Mouse (Mus musculus) embryonic facial prominence, embryonic 11.5 days (tissue): ENCODE data around the gene Hfm1. TPM values are rescaled to one million over a fixed set of nuclear protein-coding genes. Genes with fewer than 3 reads are reported as not detected.

Experiments used
- ATAC-seq: fragments of 200-750 bp; cut with Nextera tagmentation; replicated peaks from 2 replicates; pipeline ENCODE4 v1.8.0; 2017; ENCODE audit warnings: low read depth; ENCODE audit not compliant: insufficient number of reproducible peaks, low FRiP score, low TSS enrichment
- DNase-seq: peaks from one replicate; pipeline ENCODE4 v3.0.0-alpha.2; 2015; ENCODE audit warnings: low spot score
- H3K27ac ChIP-seq: fragments of 300-500 bp; sonication (generic); replicated peaks from 2 replicates; pipeline ENCODE4 v1.5.1; 2014; ENCODE audit warnings: mild to moderate bottlenecking, low read depth, low read length, control low read depth
- H3K27me3 ChIP-seq: fragments of 300-500 bp; sonication (generic); 2 replicates; pipeline ENCODE4 v1.6.1; 2014; ENCODE audit warnings: mild to moderate bottlenecking, low read length, moderate library complexity, mixed read lengths; ENCODE audit not compliant: control insufficient read depth, insufficient read depth
- H3K36me3 ChIP-seq: fragments of 300-500 bp; sonication (generic); replicated peaks from 2 replicates; pipeline ENCODE4 v1.6.1; 2014; ENCODE audit warnings: low read depth, mild to moderate bottlenecking, low read length, moderate library complexity, mixed read lengths; ENCODE audit not compliant: control insufficient read depth, insufficient read depth
- H3K4me1 ChIP-seq: fragments of 300-500 bp; sonication (generic); 2 replicates; pipeline ENCODE4 v1.6.1; 2014; ENCODE audit warnings: low read length, mixed read lengths; ENCODE audit not compliant: control insufficient read depth, insufficient read depth
- H3K4me2 ChIP-seq: fragments of 300-500 bp; sonication (generic); 2 replicates; pipeline ENCODE4 v1.6.1; 2014; ENCODE audit warnings: low read depth, mild to moderate bottlenecking, control low read depth, low read length, moderate library complexity
- H3K4me3 ChIP-seq: fragments of 300-500 bp; sonication (generic); 2 replicates; pipeline ENCODE4 v1.5.1; 2014; ENCODE audit warnings: low read depth, low read length, control low read depth
- H3K9ac ChIP-seq: fragments of 300-500 bp; sonication (generic); replicated peaks from 2 replicates; pipeline ENCODE4 v1.6.1; 2014; ENCODE audit warnings: mild to moderate bottlenecking, control low read depth, low read length
- H3K9me3 ChIP-seq: fragments of 300-500 bp; sonication (generic); replicated peaks from 2 replicates; pipeline ENCODE4 v1.6.1; 2016; ENCODE audit warnings: mild to moderate bottlenecking, low read length, inconsistent platforms, mixed read lengths; ENCODE audit not compliant: control insufficient read depth
- WGBS: fragments of 180-500 bp; shearing (Covaris S2); extraction: QIAGEN DNeasy Blood & Tissue Kit; methylation state at CpG from one replicate; pipeline ENCODE4 v1.1.7; 2014; 5-methylcytosine and 5-hydroxymethylcytosine counted together
- polyA plus RNA-seq: library from polyadenylated mRNA; unstranded; fragments of >200 nt; fragmentation: Nextera tagmentation; extraction: Ambion mirVana; gene quantifications from 2 replicates; pipeline ENCODE4 v1.2.1, GENCODE M21; 2014

Gene Hfm1
- 4.1 and 5.1 TPM in 2 replicates for polyA plus RNA-seq

DNA sequence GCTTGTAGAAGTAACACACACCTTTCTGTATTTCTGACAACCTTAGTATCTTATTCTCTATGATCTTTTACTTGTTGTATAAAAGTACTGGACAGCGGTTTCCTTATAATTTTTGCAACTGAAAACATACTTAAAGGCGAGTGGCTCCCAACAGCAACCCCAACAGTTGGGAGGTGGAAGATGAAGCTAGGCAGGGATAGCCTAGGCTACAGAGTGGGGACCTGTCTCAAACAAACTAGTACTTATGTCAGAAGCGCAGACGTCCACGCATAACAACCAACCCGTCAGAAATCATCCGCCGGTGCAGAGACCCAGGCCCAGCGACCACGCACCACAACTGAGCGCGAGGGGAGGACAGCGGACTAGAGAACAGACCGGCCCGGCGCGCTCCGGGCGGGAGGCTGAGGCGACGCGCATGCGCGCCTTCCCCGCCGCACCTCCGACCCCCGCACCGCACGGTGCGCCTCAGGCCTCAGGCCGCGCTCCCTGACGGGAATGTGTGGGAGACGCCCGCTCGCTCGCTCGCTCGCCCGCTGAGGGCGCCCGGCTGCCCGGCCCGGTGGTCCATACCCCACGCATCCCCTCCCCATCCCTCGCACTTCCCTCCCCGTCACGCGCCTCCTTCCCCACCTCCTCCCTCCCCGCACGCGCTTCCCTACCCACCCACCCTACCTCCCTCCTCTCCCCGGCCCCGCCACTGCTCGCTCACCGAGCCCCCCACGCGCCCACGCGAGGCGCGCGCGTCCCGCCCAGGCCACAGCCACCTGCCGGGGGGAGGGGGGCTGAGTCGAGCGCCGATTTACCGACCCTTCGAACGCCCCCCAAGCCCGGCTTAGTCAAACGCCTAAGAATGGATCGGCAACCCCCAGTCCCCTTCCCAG lies at the start of gene Hfm1:
Gene Hfm1, minus strand, starts transcription at position 834 of the 881 bp plus-strand sequence.
- Histone ChIP-seq H3K36me3 (no peaks in the 10 kb centered on the region), H3K9me3 (no peaks in the 10 kb centered on the region), H3K27me3 (no peaks in the 10 kb centered on the region), H3K4me1 (no peaks in the 10 kb centered on the region), H3K4me3 (peak within 1 kb of the TSS; percentile 72), H3K27ac (0 out of 2 replicates have a peak within 1 kb of the TSS, but pooled peaks have one; percentile 35), H3K4me2 (peak within 1 kb of the TSS; percentile 75), H3K9ac (peak within 1 kb of the TSS; percentile 78)
- peak; percentile 81 for DNase-seq
- under 1% methylated on average over 39 of the region's 76 CpGs for WGBS
- ATAC-seq: peak; percentile 97

DNA sequence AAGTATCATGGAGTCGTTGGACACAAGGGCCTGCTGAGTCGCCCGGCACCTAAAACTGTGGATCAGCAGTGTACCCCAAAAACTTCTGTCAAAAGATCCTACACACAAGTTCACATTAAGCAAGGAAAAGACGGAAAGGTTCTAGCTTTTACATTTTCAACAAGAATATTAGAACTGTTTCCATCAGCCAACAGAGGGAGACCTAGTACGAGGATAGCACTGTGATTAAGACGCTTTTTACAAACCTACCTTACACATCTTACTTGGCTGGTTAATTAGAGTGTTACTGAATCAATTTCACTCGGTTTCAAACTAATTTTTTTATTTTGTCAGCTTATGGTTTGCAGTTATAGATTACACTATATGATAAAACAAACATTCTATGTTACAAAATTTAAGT lies 47.8 kb upstream of the Hfm1 start:
- DNase-seq: no peak
- Histone ChIP-seq H3K9ac (no peak overlapping the region), H3K4me3 (no peak overlapping the region), H3K4me1 (no peaks in the 10 kb centered on the region), H3K27me3 (no peaks in the 10 kb centered on the region), H3K9me3 (no peaks in the 10 kb centered on the region), H3K4me2 (no peak overlapping the region), H3K36me3 (peaks cover 7% of the 10 kb centered on the region), H3K27ac (no peak overlapping the region)
- ATAC-seq: no peak
- WGBS: 89% methylated on average over 7 of the region's 7 CpGs

DNA sequence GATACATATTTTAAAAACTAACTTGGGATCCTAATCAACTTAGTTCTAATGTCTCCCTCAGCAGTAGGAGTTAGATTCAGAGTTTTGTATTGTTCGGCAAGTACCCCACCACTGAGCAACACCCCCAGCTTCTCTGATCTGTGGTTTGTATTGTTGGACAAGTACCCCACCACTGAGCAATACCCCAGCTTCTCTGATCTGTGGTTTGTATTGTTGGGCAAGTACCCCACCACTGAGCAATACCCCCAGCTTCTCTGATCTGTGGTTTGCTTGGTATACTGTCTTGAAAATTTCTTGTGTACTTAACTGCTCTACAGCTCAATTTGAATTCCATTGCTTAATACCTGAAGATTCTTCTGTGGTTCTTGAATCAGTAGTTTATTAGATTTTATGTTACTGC lies 41.5 kb upstream of the Hfm1 start:
- no peak for DNase-seq
- Histone ChIP-seq H3K27ac (no peak overlapping the region), H3K4me3 (no peak overlapping the region), H3K9me3 (no peaks in the 10 kb centered on the region), H3K9ac (no peak overlapping the region), H3K27me3 (no peaks in the 10 kb centered on the region), H3K4me1 (no peaks in the 10 kb centered on the region), H3K4me2 (no peak overlapping the region), H3K36me3 (no peaks in the 10 kb centered on the region; the same call in none of the 2 replicates)
- no peak for ATAC-seq
- WGBS: 94% methylated on average over 1 of the region's 1 CpGs

DNA sequence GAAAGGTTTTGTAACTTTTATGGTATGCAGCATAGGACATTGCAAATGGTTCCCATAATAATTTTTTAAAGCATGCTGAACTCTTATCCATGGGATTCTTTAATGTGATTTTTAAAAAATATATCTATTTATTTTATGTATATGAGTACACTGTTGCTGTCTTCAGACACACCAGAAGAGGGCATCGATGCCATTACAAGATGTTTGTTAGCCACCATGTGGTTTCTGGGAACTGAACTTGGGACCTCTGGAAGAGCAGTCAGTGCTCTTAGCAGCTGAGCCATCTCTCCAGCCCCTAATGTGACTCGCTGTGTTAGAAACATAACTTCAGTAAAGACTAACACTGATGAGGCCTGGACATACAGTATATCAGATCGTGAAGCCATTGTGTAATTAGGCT lies 40.3 kb upstream of the Hfm1 start:
- Histone ChIP-seq H3K9ac (no peak overlapping the region), H3K36me3 (no peaks in the 10 kb centered on the region; the same call in none of the 2 replicates), H3K27me3 (no peaks in the 10 kb centered on the region), H3K4me1 (no peaks in the 10 kb centered on the region), H3K27ac (no peak overlapping the region), H3K4me3 (no peak overlapping the region), H3K4me2 (no peak overlapping the region), H3K9me3 (no peaks in the 10 kb centered on the region)
- no peak for DNase-seq
- WGBS: 89% methylated on average over 3 of the region's 3 CpGs
- ATAC-seq: no peak

DNA sequence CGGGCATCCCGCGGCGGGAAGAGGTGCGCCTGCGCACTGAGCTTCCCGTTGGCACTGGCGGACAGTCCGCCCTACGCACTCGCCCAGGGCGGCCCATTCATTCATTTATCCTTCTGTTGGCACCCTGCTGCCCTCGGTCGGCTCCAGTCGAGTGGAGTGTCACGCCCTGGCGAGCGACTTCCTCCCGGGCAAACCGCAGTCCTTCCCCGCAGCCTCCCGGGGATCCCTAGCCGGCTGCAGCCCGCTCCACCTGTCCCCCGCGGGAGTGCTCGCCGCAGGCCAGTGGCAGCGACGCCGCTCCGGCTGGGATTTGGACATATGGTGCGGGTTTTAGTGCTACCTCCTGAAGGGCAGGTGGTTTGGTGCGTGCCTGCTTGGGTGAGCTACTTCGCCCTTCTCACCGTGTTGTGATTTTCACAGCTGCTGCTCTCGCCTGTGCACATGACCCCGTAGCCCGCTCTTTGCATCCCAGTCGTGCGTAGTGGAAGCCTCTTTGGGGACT lies 38.4 kb upstream of the Hfm1 start:
- under 1% methylated on average over 41 of the region's 41 CpGs for WGBS

DNA sequence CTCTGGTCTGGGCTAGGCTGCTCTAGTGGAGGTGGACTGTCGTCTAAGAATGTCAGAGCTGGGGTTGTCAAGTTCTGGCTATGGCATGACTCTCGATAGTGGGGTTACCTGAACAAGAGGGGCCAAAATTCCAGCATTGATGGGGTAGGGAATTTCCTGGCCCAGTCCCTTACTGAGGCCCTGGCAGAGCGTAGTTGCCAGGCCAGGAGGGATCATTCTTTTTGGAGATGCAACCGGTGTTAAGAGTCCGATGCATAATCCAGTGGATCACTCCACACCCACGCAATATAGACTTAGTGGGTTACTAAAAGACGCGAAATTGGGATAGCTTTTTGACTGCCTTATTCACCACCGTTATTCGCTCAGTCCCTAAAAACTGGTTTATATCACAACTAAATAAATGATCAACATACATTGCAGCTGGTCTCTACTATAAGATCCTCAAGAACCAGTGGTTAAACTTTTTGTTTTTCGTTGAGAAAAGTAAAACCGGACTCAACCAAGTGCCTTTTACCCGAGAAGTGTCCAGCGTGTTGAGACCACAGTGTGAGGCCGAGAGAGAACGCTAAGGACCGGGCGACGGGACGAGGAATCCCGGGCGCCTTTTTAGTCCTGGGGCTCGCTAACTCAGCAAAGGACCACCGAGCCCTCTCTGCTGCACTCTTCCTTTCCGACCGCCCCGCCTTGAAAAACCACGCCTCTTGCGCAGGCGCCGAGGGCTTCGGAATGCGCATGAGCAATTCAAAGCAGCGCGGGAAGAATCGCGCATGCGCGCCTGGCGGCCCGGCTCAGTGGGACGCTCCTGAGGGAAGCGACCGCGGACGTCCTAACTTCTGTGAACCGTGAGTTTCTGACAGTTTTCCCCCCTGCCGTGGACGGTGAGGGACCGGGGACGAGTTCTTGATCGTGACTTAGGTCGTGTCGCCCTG lies 37.7 kb upstream of the Hfm1 start, which contains the start of gene Cdc7:
Gene Cdc7, plus strand, starts transcription at position 739 of the 929 bp plus-strand sequence.
- Histone ChIP-seq H3K4me2 (peak within 1 kb of the TSS; percentile 86), H3K9me3 (no peaks in the 10 kb centered on the region), H3K27ac (peak within 1 kb of the TSS; percentile 73), H3K27me3 (no peaks in the 10 kb centered on the region), H3K9ac (peak within 1 kb of the TSS; percentile 70), H3K4me3 (peak within 1 kb of the TSS; percentile 72), H3K36me3 (no peaks in the 10 kb centered on the region; the same call in 1 of the 2 replicates), H3K4me1 (no peaks in the 10 kb centered on the region)
- ATAC-seq: peak; percentile 93
- WGBS: 5% methylated on average over 54 of the region's 54 CpGs
- DNase-seq: peak; percentile 97

More for the DNA sequence above, 38.4 kb upstream of the Hfm1 start:
- Histone ChIP-seq H3K9me3 (no peaks in the 10 kb centered on the region), H3K27ac (peak overlapping the region; percentile 73), H3K9ac (peak overlapping the region; percentile 70), H3K4me2 (peak overlapping the region; percentile 86), H3K4me3 (peak overlapping the region; percentile 72), H3K27me3 (no peaks in the 10 kb centered on the region), H3K4me1 (no peaks in the 10 kb centered on the region), H3K36me3 (no peaks in the 10 kb centered on the region; the same call in 1 of the 2 replicates)
- peak; percentile 83 for ATAC-seq
- DNase-seq: peak; percentile 34

- Histone ChIP-seq H3K27me3 (no peaks in the 10 kb centered on the region), H3K9me3 (no peaks in the 10 kb centered on the region), H3K4me3 (no peak overlapping the region), H3K9ac (no peak overlapping the region), H3K4me2 (no peak overlapping the region), H3K36me3 (no peaks in the 10 kb centered on the region), H3K4me1 (no peaks in the 10 kb centered on the region), H3K27ac (no peak overlapping the region)
- ATAC-seq (no peak), DNase-seq (no peak)
- 83% methylated on average over 2 of the region's 2 CpGs for WGBS
These were observed 34.3 kb upstream of the Hfm1 start for GRCm38 (mm10) chr5:106960451-106960850.
